Mouse (Mus musculus): ENCODE results near the gene Hmcn1.

Hmcn1 gene

DNA sequence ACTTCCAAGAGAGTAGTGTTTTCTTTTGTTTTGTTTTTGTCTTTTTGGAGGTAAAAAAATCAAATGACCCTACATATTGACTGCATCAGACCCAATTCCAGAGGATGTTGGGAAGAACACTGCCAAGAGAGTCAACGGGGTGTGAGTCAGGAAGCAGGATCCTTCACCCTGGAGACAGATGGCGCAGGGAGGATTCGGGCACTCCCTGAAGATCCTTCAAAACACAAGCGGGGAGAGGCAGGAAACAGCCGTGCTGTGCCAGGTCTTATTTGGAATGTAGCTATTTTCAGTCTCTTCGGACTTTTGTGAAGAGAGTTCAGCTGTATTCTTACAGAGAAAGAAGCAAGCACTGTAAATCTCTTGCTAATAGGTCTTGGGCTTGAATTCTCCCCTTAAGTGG lies 120.0 kb downstream of the Hmcn1 start:
- DNase-seq (ENCODE audit: low spot score): no peak

GRCm38 (mm10) chr1:150872105-150872504 lies 121.1 kb downstream of the Hmcn1 start:
- no peak for DNase-seq (ENCODE audit: low spot score)

DNA sequence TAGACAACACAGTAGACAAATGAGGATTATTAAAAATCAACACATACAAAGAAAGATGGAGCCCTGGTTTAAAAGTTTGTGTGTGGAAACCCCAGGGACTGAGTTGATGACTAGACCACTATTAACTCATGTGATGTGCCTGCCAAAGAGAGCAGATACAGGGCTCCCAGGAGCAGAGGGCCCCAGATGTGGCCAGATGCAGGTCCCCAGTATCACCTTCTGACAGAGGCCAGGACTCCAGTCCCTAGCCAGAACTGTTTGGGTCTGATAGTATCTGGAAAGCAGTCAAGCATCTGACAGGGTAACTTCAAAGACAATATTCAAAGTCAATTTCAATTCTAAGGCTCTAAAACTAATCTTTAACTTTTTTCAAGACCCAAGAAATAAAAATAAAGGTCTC lies 124.0 kb downstream of the Hmcn1 start:
- no peak for DNase-seq (ENCODE audit: low spot score)

DNA sequence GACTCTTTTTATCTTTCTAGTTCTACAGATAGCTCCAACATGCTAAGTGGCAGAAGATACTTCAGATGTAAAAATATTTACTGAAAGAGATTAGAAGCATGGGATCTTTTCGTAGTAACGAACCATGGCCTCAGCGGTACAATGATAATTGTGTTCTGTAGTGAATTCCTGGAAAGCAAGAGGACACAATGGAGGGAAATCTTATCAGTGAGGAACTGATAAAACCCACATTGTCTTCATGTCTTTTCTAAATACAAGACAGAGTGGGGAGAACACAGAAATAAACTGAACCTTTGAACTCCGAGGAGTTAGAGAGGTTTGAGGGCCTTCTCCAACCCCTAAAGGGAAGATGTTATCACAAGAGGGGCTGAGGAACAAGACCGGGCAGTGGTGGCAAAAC lies 126.6 kb downstream of the Hmcn1 start:
- DNase-seq (ENCODE audit: low spot score): no peak

GRCm38 (mm10) chr1:150857779-150858178 lies 135.5 kb downstream of the Hmcn1 start:
- DNase-seq (ENCODE audit: low spot score): no peak

- no peak for DNase-seq (ENCODE audit: low spot score)
These were observed 159.8 kb downstream of the Hmcn1 start for GRCm38 (mm10) chr1:150833448-150833847.

DNA sequence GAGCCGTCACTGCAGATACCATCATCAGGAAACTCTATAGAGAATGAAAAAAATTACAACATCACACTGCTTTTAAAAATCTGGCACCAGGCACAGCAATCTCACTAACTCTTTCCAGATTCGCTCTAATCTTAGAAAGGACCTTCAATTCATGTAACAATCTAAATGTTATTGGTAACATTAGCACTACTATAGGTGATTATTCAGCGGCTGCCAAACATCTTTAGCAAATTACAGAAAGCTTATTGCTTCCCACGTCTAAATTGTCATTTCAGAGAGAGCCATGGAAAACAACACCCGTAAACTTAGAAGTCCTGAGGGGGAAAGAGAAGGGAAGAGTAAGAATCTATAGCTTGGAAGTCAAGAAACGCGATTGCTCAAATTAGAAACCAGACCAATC lies 163.4 kb downstream of the Hmcn1 start:
- peak; percentile 13 for DNase-seq (ENCODE audit: low spot score)

DNA sequence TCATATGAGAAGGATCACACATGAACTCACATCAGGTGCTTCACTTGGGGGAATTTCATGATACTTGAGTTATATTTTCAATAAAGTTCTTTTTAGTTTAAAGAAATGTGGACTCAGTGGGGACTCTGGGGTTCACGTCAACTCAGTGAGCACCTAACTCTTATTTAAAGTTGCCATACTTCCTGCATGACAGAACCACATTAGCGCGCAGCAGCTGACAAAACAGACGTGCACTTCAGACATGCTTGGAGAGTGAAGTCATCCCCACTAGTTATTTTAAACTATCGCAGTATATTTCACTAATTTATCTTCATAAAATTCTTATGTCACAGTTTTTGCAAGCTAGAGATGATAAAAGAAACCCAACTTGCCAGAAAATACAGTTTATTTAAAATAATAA lies 166.1 kb downstream of the Hmcn1 start:
- peak; percentile 44 for DNase-seq (ENCODE audit: low spot score)

DNA sequence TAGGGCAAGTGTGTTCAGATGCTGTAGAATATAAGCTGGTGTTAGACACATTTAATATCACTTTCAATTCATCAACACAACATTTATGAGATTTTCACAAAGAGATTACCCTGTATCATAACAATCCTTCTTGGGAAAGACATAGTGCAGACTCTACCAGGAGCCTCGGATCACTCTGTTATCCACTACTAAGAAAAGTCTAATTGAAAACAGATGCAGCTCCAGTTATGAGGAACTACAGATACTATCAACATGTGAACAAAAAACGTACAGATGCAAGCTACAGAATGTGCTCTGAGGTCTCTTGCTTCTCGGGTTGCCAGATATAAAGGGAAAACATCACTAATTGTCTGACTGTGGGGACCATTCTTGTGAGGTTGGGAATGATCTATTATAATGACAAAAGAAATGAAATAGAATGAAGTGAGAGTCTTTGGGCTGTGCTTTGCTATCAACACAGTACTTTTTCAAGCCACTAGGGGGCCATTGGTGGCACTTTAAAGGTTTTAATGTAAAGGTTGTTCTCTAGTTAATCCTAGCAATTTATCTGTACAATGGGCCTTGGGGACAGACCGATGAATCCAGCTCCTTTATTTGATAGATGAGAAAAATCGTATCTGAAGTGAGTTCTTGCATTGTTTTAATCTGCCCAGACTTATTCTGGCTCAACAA lies 168.8 kb downstream of the Hmcn1 start:
- DNase-seq (ENCODE audit: low spot score): peak; percentile 52

GRCm38 (mm10) chr1:150816035-150816807 lies 177.0 kb downstream of the Hmcn1 start:
- DNase-seq (ENCODE audit: low spot score): no peak

DNA sequence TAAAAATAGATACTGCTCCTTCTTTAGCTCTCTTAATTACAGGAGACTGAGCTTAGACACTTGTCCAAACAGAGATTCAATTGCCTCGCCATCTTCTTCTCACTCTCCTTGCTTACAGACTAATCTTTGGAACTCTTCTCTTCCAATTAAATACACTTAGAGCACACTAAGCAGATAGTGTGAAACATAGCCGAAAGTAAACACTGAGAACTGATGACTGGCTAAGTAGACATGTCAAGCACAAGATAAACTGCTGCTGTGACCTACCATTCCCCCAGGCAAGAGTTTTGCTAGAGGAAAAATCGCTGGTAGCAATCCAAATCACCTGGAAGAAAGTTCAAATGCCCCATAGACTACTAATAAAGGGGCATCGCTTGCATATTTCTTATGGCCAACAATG lies 178.3 kb downstream of the Hmcn1 start:
- DNase-seq (ENCODE audit: low spot score): peak; percentile 24

GRCm38 (mm10) chr1:150813381-150813780 lies 179.9 kb downstream of the Hmcn1 start:
- no peak for DNase-seq (ENCODE audit: low spot score)

DNA sequence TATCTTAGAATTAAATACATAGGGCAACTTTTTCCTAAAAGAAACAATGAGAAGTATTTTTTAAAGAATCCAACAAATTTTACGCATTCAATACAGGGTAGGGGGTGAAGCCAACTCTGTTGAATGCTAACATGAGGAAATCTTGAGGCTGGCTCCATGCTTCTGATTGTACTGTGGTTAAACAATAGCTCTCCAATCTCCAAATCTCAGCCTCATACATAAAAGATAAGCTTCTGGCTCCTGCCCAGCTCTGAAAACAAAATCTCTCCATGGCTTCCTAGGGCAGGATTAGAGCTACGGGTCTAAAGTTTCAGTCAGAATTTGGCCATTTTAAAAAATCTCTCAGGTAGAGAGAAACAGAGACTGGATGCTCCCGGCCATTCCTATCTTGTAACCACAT lies 186.4 kb downstream of the Hmcn1 start:
- no peak for DNase-seq (ENCODE audit: low spot score)

DNA sequence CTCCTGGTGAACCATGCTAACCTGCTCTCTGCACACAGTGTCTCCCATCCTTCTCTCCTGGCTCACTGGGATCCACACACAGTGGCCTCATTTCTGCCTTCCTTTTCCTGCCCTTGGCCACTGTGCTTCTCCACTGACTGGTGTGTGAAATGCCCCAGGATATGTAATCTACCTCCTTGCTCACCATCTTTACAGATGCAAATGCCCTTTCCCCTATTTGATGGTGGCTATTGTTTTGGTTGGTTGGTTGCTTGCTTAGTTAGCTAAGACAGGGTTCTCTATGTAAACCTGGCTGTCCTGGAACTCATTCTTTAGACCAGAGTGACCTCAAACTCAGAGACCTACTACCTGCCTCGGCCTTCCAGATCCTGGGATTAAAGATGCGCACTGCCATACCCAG lies 187.8 kb downstream of the Hmcn1 start:
- no peak for DNase-seq (ENCODE audit: low spot score)

- no peak for DNase-seq (ENCODE audit: low spot score)
These were observed 188.8 kb downstream of the Hmcn1 start for GRCm38 (mm10) chr1:150804235-150805099.

DNA sequence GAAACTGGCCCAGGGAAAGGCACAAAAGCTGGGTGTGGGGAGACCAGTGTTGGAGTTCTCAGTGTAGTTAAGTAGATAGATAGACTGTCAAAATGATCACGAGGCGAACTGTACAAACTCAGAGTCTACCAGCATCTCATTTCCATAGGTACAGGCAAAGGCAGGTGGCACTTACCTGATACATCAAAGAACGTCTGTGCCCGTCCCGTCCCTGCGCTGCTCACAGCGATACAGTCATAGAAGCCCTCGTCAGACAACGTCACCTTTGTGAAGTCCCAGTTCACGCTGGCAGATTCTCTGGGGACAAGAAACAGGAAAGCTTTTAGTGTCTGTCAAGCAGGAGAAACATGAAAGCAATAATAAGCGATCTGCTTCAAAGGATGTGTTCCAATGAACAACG lies 190.6 kb downstream of the Hmcn1 start:
- no peak for DNase-seq (ENCODE audit: low spot score)

GRCm38 (mm10) chr1:150800611-150801263 lies 192.5 kb downstream of the Hmcn1 start:
- no peak for DNase-seq (ENCODE audit: low spot score)

DNA sequence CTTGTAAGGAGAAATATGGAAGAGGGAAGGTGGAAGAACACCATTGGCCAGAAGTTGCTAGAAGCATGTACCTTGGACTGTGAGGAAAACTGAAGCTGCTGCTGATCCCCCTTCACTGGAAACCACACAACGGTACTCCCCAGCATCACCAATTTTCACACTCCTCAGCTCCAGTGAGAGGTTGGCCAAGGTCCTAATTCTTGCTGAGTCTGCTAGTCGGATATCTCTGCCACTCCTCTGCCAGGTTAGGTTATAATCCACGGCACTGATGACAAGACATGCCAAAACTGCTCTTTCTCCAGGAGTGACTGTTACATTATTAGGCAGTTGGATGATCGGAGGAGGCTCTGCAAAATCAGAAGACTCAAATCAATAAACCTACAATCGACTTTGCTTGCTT lies 194.6 kb downstream of the Hmcn1 start:
- DNase-seq (ENCODE audit: low spot score): no peak

- DNase-seq (ENCODE audit: low spot score): no peak
These were observed 206.5 kb downstream of the Hmcn1 start for GRCm38 (mm10) chr1:150786746-150787145.

DNA sequence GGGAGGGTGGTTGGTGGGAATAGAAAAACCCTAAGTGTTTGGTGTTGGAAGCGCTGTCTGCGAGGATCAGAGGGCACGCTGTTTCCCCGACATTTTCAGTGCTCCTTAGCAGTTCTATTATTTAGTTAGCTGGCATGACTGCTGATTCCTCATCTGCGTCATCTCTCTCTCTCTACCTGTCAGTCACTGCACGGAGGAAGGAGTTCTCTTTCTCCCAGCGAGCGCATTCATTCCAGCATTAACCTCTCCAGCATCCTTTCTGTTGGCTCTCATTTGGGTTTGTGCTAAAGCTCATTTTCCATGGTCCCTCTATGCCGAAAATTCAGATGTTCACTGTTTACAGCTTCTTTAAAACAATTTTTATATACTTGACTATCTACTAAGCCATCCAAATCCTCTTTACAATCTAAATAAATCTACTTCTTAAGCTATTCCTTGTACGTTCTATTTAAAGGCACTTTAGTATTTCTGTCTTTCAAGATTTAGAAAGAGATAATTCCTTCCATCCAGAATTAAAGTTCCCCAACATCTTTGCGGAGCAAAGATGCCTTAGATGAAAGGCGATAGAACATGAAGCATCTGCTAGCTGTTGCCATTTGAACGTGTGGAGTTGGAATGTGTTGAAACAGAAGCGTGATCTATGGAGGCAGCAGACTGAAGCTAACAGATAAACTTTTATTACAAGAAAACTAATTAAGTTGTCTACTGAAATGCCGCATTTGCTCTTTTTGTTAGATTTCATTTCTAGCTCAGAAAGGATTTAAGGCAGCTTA lies 210.0 kb downstream of the Hmcn1 start:
- no peak for DNase-seq (ENCODE audit: low spot score)

- peak; percentile 29 for DNase-seq (ENCODE audit: low spot score)
These were observed 213.3 kb downstream of the Hmcn1 start for GRCm38 (mm10) chr1:150779902-150780301.

Data from embryo, embryonic 10.5 days (tissue).